Mouse (Mus musculus) stomach, postnatal 0 days (tissue): ENCODE results near the gene Exd1.

Experiments used
- CTCF ChIP-seq: IDR thresholded peaks from 2 replicates; pipeline ENCODE4 v1.5.1; 2016; ENCODE audit warnings: antibody characterized with exemption, low read depth, mild to moderate bottlenecking, moderate library complexity
- EP300 ChIP-seq: optimal IDR thresholded peaks from 2 replicates; pipeline ENCODE3; 2016; ENCODE audit warnings: antibody characterized with exemption

DNA sequence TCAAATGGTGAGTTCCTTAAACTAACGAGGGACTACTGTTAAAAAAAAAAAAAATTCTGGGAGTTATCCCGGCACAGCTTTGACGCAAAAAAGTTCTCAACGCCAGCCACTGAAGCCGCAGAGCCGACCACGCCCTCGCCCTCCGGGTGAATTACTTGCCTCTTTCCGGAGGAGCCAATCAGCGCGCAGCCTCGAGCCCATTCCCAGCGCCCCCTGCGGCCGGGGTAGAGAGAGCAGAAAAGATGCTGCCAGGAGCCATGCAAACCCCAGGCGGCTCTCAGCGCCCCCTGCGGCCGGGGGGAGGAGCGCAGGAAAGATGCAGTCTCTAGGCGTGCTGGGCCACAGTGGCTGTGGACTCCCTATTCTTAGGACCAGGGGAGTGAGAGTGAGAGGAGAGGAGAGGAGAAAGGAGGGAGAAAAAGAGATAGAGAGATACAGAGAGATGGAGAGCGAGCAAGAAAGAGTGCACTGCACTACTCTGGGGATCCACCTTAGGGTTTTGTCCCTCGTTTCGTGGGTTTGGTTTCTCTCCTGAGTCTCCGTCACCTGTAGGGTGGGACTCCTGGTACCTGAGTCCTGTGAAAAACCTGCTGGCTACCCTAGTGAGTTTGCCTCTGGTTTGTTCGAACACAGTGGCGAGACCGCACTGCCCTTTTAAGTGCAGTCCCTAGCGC, 442 bp downstream of the Exd1 start:
- TF ChIP-seq EP300 (no peak), CTCF (peak; percentile 98)
